Mouse (Mus musculus): ENCODE measurements around the gene Slc31a1. TPM values are rescaled to one million over a fixed set of nuclear protein-coding genes. Genes with fewer than 3 reads are reported as not detected.

The Slc31a1 gene
- polyA plus RNA-seq, 1 experiment from 2014 or later = 46.9 TPM

DNA sequence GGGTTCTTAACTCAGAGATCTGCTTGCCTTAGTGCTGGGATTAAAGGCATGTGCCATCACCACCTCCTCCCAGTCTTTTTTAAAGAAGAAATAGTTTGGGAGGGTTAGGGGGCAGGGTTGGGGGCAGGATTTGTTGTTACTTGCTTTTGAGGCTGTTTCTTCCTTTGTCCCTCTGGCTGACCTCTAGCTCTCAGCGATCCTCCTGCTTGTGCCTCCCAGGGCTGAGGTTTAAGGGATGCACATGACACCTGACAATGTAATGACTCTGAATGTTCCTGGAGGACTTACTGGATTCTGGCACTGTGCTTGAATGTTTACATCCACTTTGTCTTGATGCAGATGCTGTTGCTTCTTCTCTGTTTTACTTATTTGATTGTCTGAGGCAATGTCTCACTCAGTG lies 11.9 kb downstream of the Slc31a1 start:
- WGBS = 34% methylated on average over 1 of the region's 1 CpGs
- no peaks in the 10 kb centered on the region for H3K36me3 ChIP-seq
- H3K27me3 ChIP-seq (ENCODE audit: insufficient read depth, poor library complexity, severe bottlenecking) = no peaks in the 10 kb centered on the region
- no peak overlapping the region for H3K27ac ChIP-seq
- H3K9me3 ChIP-seq = no peaks in the 10 kb centered on the region
- H3K4me1 ChIP-seq = peaks cover 52% of the 10 kb centered on the region
- DNase-seq (ENCODE audit: low spot score) = no peak
- H3K4me3 ChIP-seq = no peak overlapping the region

DNA sequence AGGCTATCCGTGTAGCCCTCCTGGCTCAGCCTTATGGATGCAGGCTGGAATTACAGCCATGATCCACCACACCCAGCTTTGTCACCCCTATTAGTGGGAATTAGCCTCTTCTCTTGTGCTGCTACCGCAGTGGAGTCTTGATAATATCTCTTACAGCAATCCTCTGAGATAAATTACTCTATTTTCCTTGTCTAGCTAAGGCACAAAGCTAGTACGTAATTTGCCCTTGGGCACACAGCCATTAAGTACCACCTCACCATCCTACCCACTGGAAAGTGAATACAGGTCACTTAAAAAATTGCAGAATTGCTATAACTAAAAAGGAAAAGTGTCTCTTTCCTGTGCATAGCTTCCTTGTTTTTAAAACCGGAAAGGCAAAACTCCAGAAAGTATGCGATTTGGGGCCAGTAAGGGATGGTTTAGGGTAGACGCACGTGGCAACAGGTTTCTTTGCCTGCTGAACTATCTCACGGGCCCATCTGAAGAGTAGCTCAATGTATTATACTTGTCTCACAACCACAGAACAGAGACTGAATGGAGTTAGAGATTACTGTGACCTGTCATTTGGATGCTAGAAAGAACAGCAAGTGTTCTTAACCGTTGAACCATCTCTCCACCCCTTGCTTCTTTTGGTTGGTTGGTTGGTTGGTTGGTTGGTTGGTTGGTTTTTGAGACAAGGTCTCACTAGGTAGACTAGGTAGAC lies 12.4 kb downstream of the Slc31a1 start:
- Histone ChIP-seq H3K27ac (no peak overlapping the region), H3K27me3 (ENCODE audit: insufficient read depth, poor library complexity, severe bottlenecking) (no peaks in the 10 kb centered on the region), H3K36me3 (no peaks in the 10 kb centered on the region), H3K4me1 (peaks cover 52% of the 10 kb centered on the region), H3K4me3 (no peak overlapping the region), H3K9me3 (no peaks in the 10 kb centered on the region)
- DNase-seq (ENCODE audit: low spot score) = no peak
- WGBS = 86% methylated on average over 9 of the region's 9 CpGs

DNA sequence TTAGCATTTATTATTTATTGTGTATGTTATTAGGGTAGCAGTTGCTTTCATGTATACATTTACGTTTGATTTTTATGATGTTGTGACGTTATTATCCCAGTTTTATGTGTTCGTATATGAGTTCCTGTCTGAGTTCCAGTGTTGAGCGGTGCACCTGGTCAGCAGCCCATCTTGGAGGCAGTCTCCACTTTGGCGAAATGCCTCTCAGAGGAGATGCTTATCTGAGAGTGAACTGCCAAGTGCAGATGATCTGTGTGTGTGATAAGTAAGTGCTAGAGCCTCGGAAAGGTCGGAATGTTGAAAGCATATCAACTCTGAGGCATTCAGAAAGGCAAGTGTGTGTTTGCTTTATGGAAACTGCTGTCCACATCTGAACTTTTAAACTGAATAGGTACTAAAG lies 13.1 kb downstream of the Slc31a1 start:
- H3K27ac ChIP-seq = no peak overlapping the region
- WGBS = 66% methylated on average over 7 of the region's 7 CpGs
- H3K36me3 ChIP-seq = no peaks in the 10 kb centered on the region
- H3K27me3 ChIP-seq (ENCODE audit: insufficient read depth, poor library complexity, severe bottlenecking) = no peaks in the 10 kb centered on the region
- DNase-seq (ENCODE audit: low spot score) = no peak
- no peak overlapping the region for H3K4me3 ChIP-seq
- H3K9me3 ChIP-seq = no peaks in the 10 kb centered on the region
- peaks cover 53% of the 10 kb centered on the region for H3K4me1 ChIP-seq

DNA sequence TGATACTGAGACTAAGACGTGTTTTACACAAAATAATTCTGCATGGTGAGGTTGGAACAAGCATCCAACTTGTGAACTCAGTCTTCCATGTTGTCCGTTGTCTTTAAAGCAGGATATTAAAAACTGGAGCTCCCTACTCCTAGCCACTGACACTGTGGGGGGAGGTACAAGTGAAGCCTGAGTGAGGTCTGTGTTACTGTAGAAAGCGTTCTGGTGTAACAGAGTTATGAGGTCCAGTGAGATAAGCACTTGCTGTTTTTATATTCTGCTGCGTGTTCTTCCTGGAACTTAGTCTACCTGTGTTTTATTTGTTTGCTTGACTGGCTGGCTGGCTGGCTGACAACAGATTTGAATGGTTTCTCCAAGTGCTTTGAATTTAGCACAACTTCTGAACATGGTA lies 13.8 kb downstream of the Slc31a1 start:
- 52% methylated on average over 4 of the region's 4 CpGs for WGBS
- no peaks in the 10 kb centered on the region for H3K9me3 ChIP-seq
- peaks cover 47% of the 10 kb centered on the region for H3K4me1 ChIP-seq
- DNase-seq (ENCODE audit: low spot score) = no peak
- H3K27me3 ChIP-seq (ENCODE audit: insufficient read depth, poor library complexity, severe bottlenecking) = no peaks in the 10 kb centered on the region
- H3K27ac ChIP-seq = no peak overlapping the region
- no peaks in the 10 kb centered on the region for H3K36me3 ChIP-seq
- H3K4me3 ChIP-seq = no peak overlapping the region

DNA sequence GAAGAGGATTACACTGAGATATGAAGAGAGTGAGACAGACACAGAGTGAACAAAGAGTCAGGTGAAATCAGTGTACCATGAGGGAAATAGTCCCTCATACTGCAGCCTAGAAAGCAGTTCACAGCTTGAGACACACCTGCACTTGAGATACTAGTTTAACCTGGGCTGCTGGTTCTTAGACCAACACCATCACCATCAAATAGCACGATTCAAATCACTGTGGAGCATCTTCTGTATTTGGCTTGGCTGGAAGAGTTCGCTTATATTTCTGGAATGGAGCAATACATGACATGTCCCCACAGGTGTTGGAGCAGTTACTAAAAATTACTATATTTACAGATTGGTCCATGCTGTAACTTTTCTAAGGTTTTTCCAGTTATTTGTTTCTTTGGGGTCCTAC lies 15.6 kb downstream of the Slc31a1 start:
- H3K4me3 ChIP-seq = no peak overlapping the region
- no peaks in the 10 kb centered on the region for H3K36me3 ChIP-seq
- DNase-seq (ENCODE audit: low spot score) = no peak
- WGBS = 89% methylated on average over 2 of the region's 2 CpGs
- no peaks in the 10 kb centered on the region for H3K9me3 ChIP-seq
- H3K27ac ChIP-seq = no peak overlapping the region
- peaks cover 39% of the 10 kb centered on the region for H3K4me1 ChIP-seq
- H3K27me3 ChIP-seq (ENCODE audit: insufficient read depth, poor library complexity, severe bottlenecking) = no peaks in the 10 kb centered on the region

DNA sequence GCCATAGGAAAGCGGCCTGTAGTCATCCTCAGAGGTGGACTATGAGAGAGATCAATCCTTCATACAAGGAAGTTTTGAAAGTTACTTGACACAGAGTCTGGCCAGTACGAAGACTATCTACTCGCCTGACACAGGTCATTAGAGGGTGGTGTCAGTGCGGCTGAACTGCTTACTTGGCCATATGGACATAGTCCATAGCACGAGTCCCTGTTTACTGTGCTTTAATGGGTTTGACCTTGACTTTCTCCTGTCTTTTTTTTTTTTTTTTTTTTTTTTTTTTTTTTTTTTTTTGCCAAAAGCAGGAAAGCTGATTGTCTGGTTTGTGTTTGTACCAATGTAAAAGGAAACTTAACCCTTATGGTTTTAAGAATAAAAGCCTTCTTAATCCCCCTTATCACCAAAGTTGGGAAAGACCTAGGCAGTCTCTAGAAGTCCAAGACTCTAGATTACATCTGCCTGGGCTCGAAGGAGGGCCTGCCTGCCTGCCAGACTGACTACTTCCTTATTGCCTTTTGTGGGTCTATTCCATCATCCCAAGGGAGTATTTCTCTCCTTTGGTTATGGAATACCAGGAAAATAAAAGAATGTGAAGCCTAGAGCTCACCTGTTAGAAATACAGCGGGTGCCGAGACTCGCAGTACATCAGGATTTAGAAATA lies 19.3 kb downstream of the Slc31a1 start:
- Histone ChIP-seq H3K9me3 (no peaks in the 10 kb centered on the region), H3K4me1 (peaks cover 9% of the 10 kb centered on the region), H3K27me3 (ENCODE audit: insufficient read depth, poor library complexity, severe bottlenecking) (no peaks in the 10 kb centered on the region), H3K36me3 (peaks cover 5% of the 10 kb centered on the region; the same call in 1 of the 2 replicates), H3K4me3 (no peak overlapping the region), H3K27ac (no peak overlapping the region)
- WGBS = 84% methylated on average over 9 of the region's 9 CpGs
- DNase-seq (ENCODE audit: low spot score) = no peak

DNA sequence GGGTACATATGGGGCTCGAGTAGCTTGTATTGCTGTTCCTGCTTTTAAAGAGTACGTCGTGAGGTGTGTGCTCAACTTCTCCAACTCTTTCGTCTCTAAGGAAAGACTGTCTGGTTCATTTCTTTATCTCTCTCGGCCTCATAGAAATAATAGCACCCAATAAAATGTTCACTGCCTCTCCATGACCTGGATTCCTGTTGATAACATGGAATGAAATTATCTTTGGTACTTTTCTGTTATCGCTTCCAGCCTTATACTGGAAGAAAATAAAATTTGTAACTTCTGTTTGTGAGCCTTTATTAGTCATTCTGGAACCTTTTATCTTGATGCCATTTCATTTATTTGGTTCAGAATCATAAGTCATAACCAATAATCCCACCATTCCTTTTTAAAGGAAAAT lies 22.7 kb downstream of the Slc31a1 start:
- Histone ChIP-seq H3K27me3 (ENCODE audit: insufficient read depth, poor library complexity, severe bottlenecking) (no peaks in the 10 kb centered on the region), H3K4me1 (peaks cover 3% of the 10 kb centered on the region), H3K27ac (no peak overlapping the region), H3K36me3 (peaks cover 23% of the 10 kb centered on the region), H3K9me3 (no peaks in the 10 kb centered on the region), H3K4me3 (no peak overlapping the region)
- DNase-seq (ENCODE audit: low spot score) = no peak
- WGBS = 88% methylated on average over 6 of the region's 6 CpGs

DNA sequence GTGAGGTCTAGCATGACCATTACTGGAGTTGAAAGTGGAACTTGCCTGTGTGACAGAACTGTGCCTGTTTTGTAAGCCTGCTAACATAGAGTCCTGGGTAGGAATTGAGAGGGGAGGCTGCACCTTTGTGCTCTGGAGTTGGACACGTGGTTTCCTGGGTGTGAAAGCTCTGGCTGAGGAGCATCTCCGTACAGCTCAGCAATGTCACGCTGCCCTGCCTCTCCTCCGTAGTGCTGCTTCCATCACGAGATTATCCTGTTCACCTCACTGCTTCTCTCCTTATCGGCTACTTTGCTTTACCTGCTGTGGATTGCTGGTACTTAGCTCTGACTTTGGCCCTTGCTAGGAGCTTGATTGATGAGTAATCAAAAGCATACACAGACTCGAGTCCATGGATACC lies 23.2 kb downstream of the Slc31a1 start:
- Histone ChIP-seq H3K4me3 (no peak overlapping the region), H3K4me1 (no peaks in the 10 kb centered on the region; the same call in 1 of the 2 replicates), H3K27ac (no peak overlapping the region), H3K27me3 (ENCODE audit: insufficient read depth, poor library complexity, severe bottlenecking) (no peaks in the 10 kb centered on the region), H3K36me3 (peaks cover 29% of the 10 kb centered on the region), H3K9me3 (no peaks in the 10 kb centered on the region)
- DNase-seq (ENCODE audit: low spot score) = no peak
- 73% methylated on average over 7 of the region's 7 CpGs for WGBS

DNA sequence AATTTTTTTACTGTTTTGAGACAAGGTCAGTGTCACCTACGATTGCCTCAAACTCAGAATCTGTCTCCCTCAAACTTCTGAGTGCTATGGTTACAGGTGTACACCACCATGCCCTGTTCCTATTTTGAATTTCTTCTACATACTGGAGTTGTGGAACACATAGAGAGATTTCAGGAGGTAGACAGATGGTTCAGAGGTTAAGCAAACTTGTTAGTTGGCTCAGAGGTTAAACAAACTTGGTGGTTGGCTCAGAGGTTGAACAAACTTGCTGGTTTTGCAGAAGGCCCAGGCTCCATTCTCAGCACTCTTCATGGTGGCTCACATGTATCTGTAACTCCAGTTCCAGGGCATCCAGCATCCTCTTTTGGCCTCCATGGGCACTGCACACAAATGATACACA lies 23.6 kb downstream of the Slc31a1 start:
- H3K27ac ChIP-seq = no peak overlapping the region
- H3K4me3 ChIP-seq = no peak overlapping the region
- H3K9me3 ChIP-seq = no peaks in the 10 kb centered on the region
- H3K36me3 ChIP-seq = peaks cover 33% of the 10 kb centered on the region
- no peaks in the 10 kb centered on the region; the same call in 1 of the 2 replicates for H3K4me1 ChIP-seq
- no peaks in the 10 kb centered on the region for H3K27me3 ChIP-seq (ENCODE audit: insufficient read depth, poor library complexity, severe bottlenecking)
- WGBS = 91% methylated on average over 1 of the region's 1 CpGs
- DNase-seq (ENCODE audit: low spot score) = no peak

DNA sequence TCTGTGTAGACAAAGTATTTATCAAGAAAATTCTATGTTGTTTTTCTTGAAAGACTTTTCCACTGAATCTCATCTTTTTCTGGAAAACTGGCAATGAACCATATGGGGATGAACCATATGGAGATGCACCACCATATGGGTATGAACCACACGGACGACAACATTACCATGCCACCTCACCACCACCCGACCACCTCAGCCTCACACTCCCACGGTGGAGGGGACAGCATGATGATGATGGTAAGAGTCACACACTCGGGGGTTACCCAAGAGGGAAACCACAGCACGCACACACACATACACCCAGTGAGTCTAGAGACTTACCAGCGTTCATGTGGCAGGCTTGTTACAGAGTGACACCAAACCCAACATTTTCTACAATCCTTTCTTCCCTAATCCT lies 24.9 kb downstream of the Slc31a1 start:
- 92% methylated on average over 7 of the region's 7 CpGs for WGBS
- H3K27me3 ChIP-seq (ENCODE audit: insufficient read depth, poor library complexity, severe bottlenecking) = no peaks in the 10 kb centered on the region
- peaks cover 42% of the 10 kb centered on the region for H3K36me3 ChIP-seq
- H3K4me3 ChIP-seq = no peak overlapping the region
- no peak for DNase-seq (ENCODE audit: low spot score)
- H3K9me3 ChIP-seq = no peaks in the 10 kb centered on the region
- H3K4me1 ChIP-seq = no peaks in the 10 kb centered on the region
- no peak overlapping the region for H3K27ac ChIP-seq

DNA sequence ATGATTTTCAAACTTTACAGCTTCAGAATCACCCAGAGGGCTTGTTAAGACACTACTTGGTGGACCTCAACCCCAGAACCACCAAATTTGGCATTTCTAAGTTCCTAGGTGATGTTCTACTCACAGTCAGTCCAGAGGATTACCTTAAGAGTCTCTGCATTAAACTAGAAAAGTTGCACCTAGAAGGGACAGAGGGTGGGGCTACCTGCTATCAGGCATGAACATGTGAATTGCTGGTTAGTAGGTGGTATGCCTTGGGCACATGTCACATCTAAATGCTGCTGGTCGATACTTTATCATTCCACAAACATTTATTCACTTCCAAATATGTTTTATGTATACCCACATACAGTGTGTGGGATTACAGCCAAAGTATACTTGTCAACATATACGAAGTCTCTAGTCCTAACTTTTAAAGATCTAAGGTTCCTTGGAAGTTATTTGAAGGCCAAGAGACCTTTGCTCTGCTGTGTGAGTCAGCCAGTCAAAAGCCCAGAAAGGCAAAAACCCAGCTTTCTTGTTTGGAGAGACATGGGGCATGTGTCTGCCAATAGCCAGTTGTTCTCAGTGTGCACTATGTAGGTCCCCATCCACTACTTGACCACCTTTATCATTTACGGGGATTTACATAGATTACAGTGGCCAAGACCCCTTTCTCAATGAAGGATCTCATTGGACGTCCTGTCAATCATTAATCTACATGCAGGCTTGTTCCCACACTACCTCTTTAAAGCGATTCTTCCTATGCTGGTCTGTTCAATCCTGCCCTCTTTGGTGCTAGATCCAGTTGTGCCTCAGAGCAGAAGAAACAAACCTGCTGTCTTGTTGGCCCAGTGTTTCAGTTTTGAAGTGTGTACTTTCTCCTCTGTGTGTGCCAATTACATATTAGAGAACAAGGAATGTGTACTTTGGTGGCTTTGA lies 29.3 kb downstream of the Slc31a1 start:
- DNase-seq (ENCODE audit: low spot score) = no peak
- 79% methylated on average over 5 of the region's 5 CpGs for WGBS
- Histone ChIP-seq H3K27ac (no peak overlapping the region), H3K4me1 (no peaks in the 10 kb centered on the region), H3K36me3 (peaks cover 68% of the 10 kb centered on the region), H3K27me3 (ENCODE audit: insufficient read depth, poor library complexity, severe bottlenecking) (no peaks in the 10 kb centered on the region), H3K4me3 (no peak overlapping the region), H3K9me3 (no peaks in the 10 kb centered on the region)

DNA sequence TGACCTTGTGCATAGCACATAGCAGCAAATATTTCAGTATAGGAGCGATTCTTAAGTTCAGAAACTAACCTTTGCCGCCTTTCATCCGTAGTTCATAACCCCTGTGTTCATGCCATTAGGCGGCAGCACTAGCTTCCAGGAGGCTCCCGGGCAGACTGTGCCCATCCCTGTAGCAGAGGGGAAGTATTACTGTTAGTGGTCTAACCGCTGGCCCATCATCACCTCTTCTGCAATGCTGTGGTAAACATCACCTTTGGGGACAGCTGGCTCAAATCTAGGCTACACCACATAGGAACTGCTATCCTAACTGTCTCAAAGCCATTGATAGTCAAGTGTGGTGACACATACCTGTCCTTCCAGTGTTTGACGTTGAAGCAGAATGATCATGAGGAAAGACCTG lies 31.4 kb downstream of the Slc31a1 start:
- 83% methylated on average over 7 of the region's 7 CpGs for WGBS
- H3K27me3 ChIP-seq (ENCODE audit: insufficient read depth, poor library complexity, severe bottlenecking) = no peaks in the 10 kb centered on the region
- peaks cover 77% of the 10 kb centered on the region for H3K36me3 ChIP-seq
- no peaks in the 10 kb centered on the region for H3K4me1 ChIP-seq
- no peak for DNase-seq (ENCODE audit: low spot score)
- H3K4me3 ChIP-seq = no peak overlapping the region
- no peak overlapping the region for H3K27ac ChIP-seq
- no peaks in the 10 kb centered on the region for H3K9me3 ChIP-seq

DNA sequence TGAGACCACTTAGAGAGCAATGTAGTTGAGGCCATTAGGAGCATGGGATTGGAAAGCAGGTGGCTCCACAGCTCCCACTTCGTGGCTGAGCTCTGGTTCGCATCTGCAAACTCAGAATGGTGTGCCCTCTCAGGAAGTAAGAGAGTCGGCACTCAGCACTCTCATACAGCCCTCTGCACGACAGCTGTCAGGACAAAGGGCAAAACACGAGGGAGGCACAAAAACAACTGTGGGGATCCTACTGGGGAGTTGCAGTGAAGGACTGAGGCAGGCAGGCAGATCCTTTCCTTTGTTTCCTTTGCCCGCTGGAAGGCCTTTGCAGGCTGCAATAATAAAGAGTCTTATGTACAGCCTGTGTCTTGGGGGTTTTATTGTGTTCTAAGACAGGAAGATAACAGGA lies 32.9 kb downstream of the Slc31a1 start:
- Histone ChIP-seq H3K9me3 (no peaks in the 10 kb centered on the region), H3K27me3 (ENCODE audit: insufficient read depth, poor library complexity, severe bottlenecking) (no peaks in the 10 kb centered on the region), H3K4me3 (no peak overlapping the region), H3K36me3 (peaks cover 82% of the 10 kb centered on the region), H3K4me1 (no peaks in the 10 kb centered on the region), H3K27ac (no peak overlapping the region)
- no peak for DNase-seq (ENCODE audit: low spot score)
- 77% methylated on average over 6 of the region's 6 CpGs for WGBS

All from heart, embryonic 10.5 days (tissue).